Mouse (Mus musculus) MEL (cell line): ENCODE results near the gene Nt5c2. TPM values are rescaled to one million over a fixed set of nuclear protein-coding genes. Genes with fewer than 3 reads are reported as not detected.

Experiments
- DNase-seq: peaks from one replicate; pipeline ENCODE4 v3.0.0; 2011; ENCODE audit warnings: low read depth, low spot score
- H3K27ac ChIP-seq: 2 replicates; pipeline ENCODE4 v1.5.1; 2012; ENCODE audit warnings: low read depth, mild to moderate bottlenecking, control low read depth, low read length, moderate library complexity; ENCODE audit not compliant: control insufficient read depth
- H3K27me3 ChIP-seq, 2 experiments: fragments of 150-350 bp in 1 of 2; sonication (generic) in 1 of 2; 2 replicates each; pipeline ENCODE4 v1.6.1; 2012; ENCODE audit warnings: low read length in 2 of 2, mild to moderate bottlenecking in 2 of 2, improper control_type of control experiment in 1 of 2, moderate library complexity in 1 of 2; ENCODE audit not compliant: insufficient read depth in 2 of 2, control insufficient read depth in 1 of 2
- H3K36me3 ChIP-seq, 2 experiments: 2 replicates each; pipeline ENCODE4 v1.6.1; 2012 to 2014; ENCODE audit warnings: low read length in 2 of 2, improper control_type of control experiment in 1 of 2, inconsistent platforms in 1 of 2, mild to moderate bottlenecking in 1 of 2; ENCODE audit not compliant: insufficient read depth in 2 of 2, control insufficient read depth in 1 of 2
- H3K4me1 ChIP-seq, 2 experiments: fragments of 150-350 bp in 1 of 2; sonication (generic) in 1 of 2; 2 replicates each; pipeline ENCODE4 v1.6.1; 2012; ENCODE audit warnings: low read length in 2 of 2, improper control_type of control experiment in 1 of 2, mild to moderate bottlenecking in 1 of 2; ENCODE audit not compliant: insufficient read depth in 2 of 2, control insufficient read depth in 1 of 2
- H3K4me3 ChIP-seq, 2 experiments: fragments of 150-350 bp in 1 of 2; sonication (generic) in 1 of 2; 2 replicates each; pipeline ENCODE4 v1.5.1; 2012; ENCODE audit warnings: low read depth in 2 of 2, low read length in 2 of 2, mild to moderate bottlenecking in 2 of 2, moderate library complexity in 2 of 2, control low read depth in 1 of 2, improper control_type of control experiment in 1 of 2; ENCODE audit not compliant: control insufficient read depth in 1 of 2, insufficient read depth in 1 of 2
- H3K79me2 ChIP-seq: 2 replicates; pipeline ENCODE4 v1.6.1; 2012; ENCODE audit warnings: mild to moderate bottlenecking, low read length, moderate library complexity; ENCODE audit not compliant: control insufficient read depth, poor library complexity, insufficient read depth
- H3K9ac ChIP-seq: 2 replicates; pipeline ENCODE4 v1.6.1; 2012; ENCODE audit warnings: low read depth, mild to moderate bottlenecking, control low read depth, low read length, moderate library complexity; ENCODE audit not compliant: control insufficient read depth, poor library complexity, severe bottlenecking
- H3K9me3 ChIP-seq: fragments of 150-350 bp; sonication (generic); replicated peaks from 2 replicates; pipeline ENCODE4 v1.6.1; 2012; ENCODE audit warnings: mild to moderate bottlenecking, low read length, improper control_type of control experiment, moderate library complexity; ENCODE audit not compliant: insufficient read depth
- BHLHE40 ChIP-seq: IDR thresholded peaks from 2 replicates; pipeline ENCODE4 v1.6.1; 2012; ENCODE audit warnings: low read depth, mild to moderate bottlenecking, inconsistent platforms, low read length, improper control_type of control experiment, borderline replicate concordance
- CHD1 ChIP-seq: IDR thresholded peaks from 2 replicates; pipeline ENCODE4 v1.6.1; 2012; ENCODE audit warnings: low read depth, mild to moderate bottlenecking, inconsistent platforms, low read length, improper control_type of control experiment
- CHD2 ChIP-seq: IDR thresholded peaks from 2 replicates; pipeline ENCODE4 v1.6.1; 2011; ENCODE audit warnings: low read length, improper control_type of control experiment
- ELF1 ChIP-seq: IDR thresholded peaks from 2 replicates; pipeline ENCODE4 v1.6.1; 2014; ENCODE audit warnings: low read depth, mild to moderate bottlenecking, inconsistent platforms, low read length, improper control_type of control experiment, moderate library complexity
- EP300 ChIP-seq, 2 experiments: IDR thresholded peaks; 2 replicates each; pipeline ENCODE4 v1.6.1; 2011; ENCODE audit warnings: improper control_type of control experiment in 2 of 2, low read length in 2 of 2, low read depth in 1 of 2, mild to moderate bottlenecking in 1 of 2
- ETS1 ChIP-seq: IDR thresholded peaks from 2 replicates; pipeline ENCODE4 v1.6.1; 2012; ENCODE audit warnings: low read depth, mild to moderate bottlenecking, inconsistent platforms, low read length, improper control_type of control experiment, moderate library complexity
- GATA1 ChIP-seq: IDR thresholded peaks from 2 replicates; pipeline ENCODE4 v1.6.1; 2011; ENCODE audit warnings: low read depth, low read length, improper control_type of control experiment
- MAX ChIP-seq: IDR thresholded peaks from 2 replicates; pipeline ENCODE4 v1.6.1; 2011; ENCODE audit warnings: low read length, improper control_type of control experiment
- MAZ ChIP-seq: IDR thresholded peaks from 2 replicates; pipeline ENCODE4 v1.6.1; 2012; ENCODE audit warnings: low read depth, mild to moderate bottlenecking, inconsistent platforms, low read length, improper control_type of control experiment
- MEF2A ChIP-seq: IDR thresholded peaks from 2 replicates; pipeline ENCODE4 v1.6.1; 2014; ENCODE audit warnings: low read depth, mild to moderate bottlenecking, inconsistent platforms, low read length, improper control_type of control experiment; ENCODE audit not compliant: poor library complexity, insufficient replicate concordance, severe bottlenecking; ENCODE audit errors: extremely low read depth
- MXI1 ChIP-seq: IDR thresholded peaks from 2 replicates; pipeline ENCODE4 v1.6.1; 2011; ENCODE audit warnings: mild to moderate bottlenecking, low read depth, low read length, improper control_type of control experiment
- MYB ChIP-seq: IDR thresholded peaks from 2 replicates; pipeline ENCODE4 v1.6.1; 2011; ENCODE audit warnings: mild to moderate bottlenecking, low read depth, low read length, improper control_type of control experiment
- NELFE ChIP-seq: IDR thresholded peaks from 2 replicates; pipeline ENCODE4 v1.6.1; 2011; ENCODE audit warnings: low read depth, low read length, improper control_type of control experiment
- NRF1 ChIP-seq: IDR thresholded peaks from 2 replicates; pipeline ENCODE4 v1.6.1; 2014; ENCODE audit warnings: low read depth, mild to moderate bottlenecking, inconsistent platforms, low read length, improper control_type of control experiment, moderate library complexity; ENCODE audit not compliant: poor library complexity, insufficient read depth, severe bottlenecking
- POLR2AphosphoS2 ChIP-seq: IDR thresholded peaks from 2 replicates; pipeline ENCODE4 v1.6.1; 2011; ENCODE audit warnings: low read length, improper control_type of control experiment
- POLR2AphosphoS5 ChIP-seq: IDR thresholded peaks from 2 replicates; pipeline ENCODE4 v1.6.1; 2012; ENCODE audit warnings: low read depth, borderline replicate concordance, mild to moderate bottlenecking, inconsistent platforms, low read length, moderate library complexity, mixed read lengths
- SIN3A ChIP-seq: IDR thresholded peaks from 2 replicates; pipeline ENCODE4 v1.6.1; 2012; ENCODE audit warnings: low read length, improper control_type of control experiment, inconsistent platforms
- TBP ChIP-seq: IDR thresholded peaks from 2 replicates; pipeline ENCODE4 v1.8.0; 2011; ENCODE audit warnings: low read depth, low read length, improper control_type of control experiment
- USF1 ChIP-seq: IDR thresholded peaks from 2 replicates; pipeline ENCODE4 v1.6.1; 2014; ENCODE audit warnings: low read depth, mild to moderate bottlenecking, inconsistent platforms, low read length, improper control_type of control experiment, moderate library complexity
- USF2 ChIP-seq, 2 experiments: IDR thresholded peaks; 2 replicates each; pipeline ENCODE4 v1.6.1; 2011 to 2012; ENCODE audit warnings: improper control_type of control experiment in 2 of 2, low read length in 2 of 2, borderline replicate concordance in 1 of 2, inconsistent platforms in 1 of 2, low read depth in 1 of 2, mild to moderate bottlenecking in 1 of 2; ENCODE audit not compliant: insufficient read depth in 1 of 2
- ZKSCAN1 ChIP-seq: IDR thresholded peaks from 2 replicates; pipeline ENCODE4 v1.6.1; 2012; ENCODE audit warnings: low read depth, mild to moderate bottlenecking, inconsistent platforms, low read length, improper control_type of control experiment, moderate library complexity
- ZMIZ1 ChIP-seq: IDR thresholded peaks from 2 replicates; pipeline ENCODE4 v1.6.1; 2012; ENCODE audit warnings: low read depth, mild to moderate bottlenecking, inconsistent platforms, low read length, improper control_type of control experiment, moderate library complexity
- ZNF384 ChIP-seq: IDR thresholded peaks from 2 replicates; pipeline ENCODE4 v1.6.1; 2012; ENCODE audit warnings: low read depth, mild to moderate bottlenecking, inconsistent platforms, low read length, improper control_type of control experiment
- polyA plus RNA-seq, 2 experiments: library from polyadenylated mRNA; stranded (reverse) in 1 of 2; unstranded in 1 of 2; fragments of >175 nt in 1 of 2; fragments of >200 nt in 1 of 2; gene quantifications; 2 replicates each; pipeline versions ENCODE4 v1.2.1 to v1.2.4; 2012; ENCODE audit warnings: low replicate concordance in 2 of 2, low read depth in 1 of 2; ENCODE audit not compliant: insufficient read length in 2 of 2, insufficient read depth in 1 of 2, missing spikeins in 1 of 2
- total RNA-seq: library from RNA; depleted of rRNA; stranded (reverse); fragments of 300-350 nt; gene quantifications from 2 replicates; pipeline ENCODE4 v1.2.3, GENCODE M21; 2012

The Nt5c2 gene
- total and polyA plus RNA-seq, 3 experiments, result 64.6 to 455 (median 147) TPM

GRCm38 (mm10) chr19:46998168-46998870 is 16.6 kb downstream of the Nt5c2 start:
- no peaks in the 10 kb centered on the region for H3K27me3 ChIP-seq
- H3K27ac ChIP-seq, result no peak overlapping the region
- no peak for TF ChIP-seq SIN3A
- no peak for TF ChIP-seq EP300 (IDR thresholded peaks at IDR 0.05; ENCODE audit: low read depth in 1 of 2, low read length in 2 of 2)
- no peak for TF ChIP-seq TBP
- no peak for TF ChIP-seq POLR2AphosphoS2
- no peak for TF ChIP-seq MYB
- no peak for TF ChIP-seq ETS1
- no peak for TF ChIP-seq NRF1
- TF ChIP-seq ZNF384, result no peak
- no peak for TF ChIP-seq USF2 (IDR thresholded peaks at IDR 0.05; ENCODE audit: borderline replicate concordance in 1 of 2, insufficient read depth in 1 of 2, low read depth in 1 of 2, low read length in 2 of 2)
- no peak for TF ChIP-seq MAZ
- TF ChIP-seq CHD1, result no peak; the same call in 1 of the 2 replicates
- no peak for TF ChIP-seq POLR2AphosphoS5
- no peak for TF ChIP-seq MEF2A
- TF ChIP-seq MXI1, result no peak
- no peak for TF ChIP-seq GATA1
- H3K4me1 ChIP-seq, result peaks cover 12 to 23% of the 10 kb centered on the region in 2 experiments
- H3K9ac ChIP-seq, result no peak overlapping the region
- peaks cover 0 to 17% of the 10 kb centered on the region in 2 experiments; a peak in 2 of 4 replicates for H3K36me3 ChIP-seq
- H3K79me2 ChIP-seq, result no peaks in the 10 kb centered on the region
- no peak overlapping the region for H3K4me3 ChIP-seq
- no peak for DNase-seq
- no peaks in the 10 kb centered on the region for H3K9me3 ChIP-seq

GRCm38 (mm10) chr19:46996095-46996494 is 18.9 kb downstream of the Nt5c2 start:
- no peaks in the 10 kb centered on the region for H3K27me3 ChIP-seq
- peaks cover 10 to 16% of the 10 kb centered on the region in 2 experiments for H3K4me1 ChIP-seq
- H3K4me3 ChIP-seq, result no peak overlapping the region
- no peak overlapping the region for H3K9ac ChIP-seq
- no peaks in the 10 kb centered on the region for H3K79me2 ChIP-seq
- no peaks in the 10 kb centered on the region for H3K9me3 ChIP-seq
- TF ChIP-seq ELF1 (no peak), CHD1 (no peak), NELFE (no peak), SIN3A (no peak), GATA1 (no peak), BHLHE40 (no peak), MAX (no peak), MYB (no peak), ZKSCAN1 (no peak), USF1 (no peak), CHD2 (no peak), ZMIZ1 (no peak)
- H3K36me3 ChIP-seq, result peaks cover 0 to 15% of the 10 kb centered on the region in 2 experiments; a peak in 2 of 4 replicates
- H3K27ac ChIP-seq, result no peak overlapping the region
- DNase-seq, result no peak
